Mouse (Mus musculus): ENCODE data around the gene Olfr191.

DNA sequence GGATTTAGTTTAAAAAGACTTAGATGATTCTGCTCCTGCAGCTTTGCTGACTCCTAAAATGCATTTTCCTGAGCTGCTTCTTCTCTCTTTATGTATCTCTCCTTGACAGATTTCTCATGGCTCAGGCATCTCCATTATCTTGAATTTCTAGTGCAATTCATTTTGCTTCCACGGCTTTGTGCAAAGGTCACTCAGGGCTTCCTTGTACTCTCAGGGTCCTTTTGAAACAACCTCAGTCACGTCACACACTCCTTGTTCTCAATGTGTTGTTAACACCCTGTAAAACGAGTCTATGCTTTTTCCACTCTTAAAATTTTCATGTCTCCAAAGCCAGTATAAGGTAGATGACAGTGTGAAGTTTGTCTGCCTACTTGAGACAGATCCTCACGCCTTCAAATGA, 42.0 kb downstream of the Olfr191 start:
- no peak for TF ChIP-seq CTCF (IDR thresholded peaks at IDR 0.05; ENCODE audit: low read depth, low read length)
- no peak for TF ChIP-seq POLR2A (IDR thresholded peaks at IDR 0.05; ENCODE audit: borderline replicate concordance, low read depth, low read length)
